Mouse (Mus musculus) G1E-ER4 (cell line): ENCODE measurements around the gene Lhfp. TPM values are rescaled to one million over a fixed set of nuclear protein-coding genes. Genes with fewer than 3 reads are reported as not detected.

ENCODE experiments used
- GATA1 ChIP-seq: IDR thresholded peaks from one replicate; pipeline ENCODE4 v1.8.0; 2012; ENCODE audit warnings: low read length, inconsistent platforms
- polyA plus RNA-seq: library from polyadenylated mRNA; stranded (reverse); fragments of >175 nt; gene quantifications from 2 replicates; pipeline ENCODE4 v1.2.3, GENCODE M21; 2012

Gene Lhfp
- polyA plus RNA-seq, 1 experiment, result 0.10 TPM

GRCm38 (mm10) chr3:53065267-53066094 lies 24.2 kb downstream of the Lhfp start:
- no peak for TF ChIP-seq GATA1

GRCm38 (mm10) chr3:53066095-53066372 lies 24.7 kb downstream of the Lhfp start:
- TF ChIP-seq GATA1, result no peak

GRCm38 (mm10) chr3:53068399-53068798 lies 27.1 kb downstream of the Lhfp start:
- TF ChIP-seq GATA1, result no peak

- no peak for TF ChIP-seq GATA1
Observed at GRCm38 (mm10) chr3:53074264-53074663, 32.9 kb downstream of the Lhfp start.

GRCm38 (mm10) chr3:53074761-53075160 lies 33.4 kb downstream of the Lhfp start:
- TF ChIP-seq GATA1, result no peak

- no peak for TF ChIP-seq GATA1
Observed at GRCm38 (mm10) chr3:53080286-53080685, 39.0 kb downstream of the Lhfp start.

- TF ChIP-seq GATA1, result no peak
Observed at GRCm38 (mm10) chr3:53080710-53081109, 39.4 kb downstream of the Lhfp start.

- no peak for TF ChIP-seq GATA1
Observed at GRCm38 (mm10) chr3:53083717-53084116, 42.4 kb downstream of the Lhfp start.

GRCm38 (mm10) chr3:53084806-53085205 lies 43.5 kb downstream of the Lhfp start:
- TF ChIP-seq GATA1, result no peak

GRCm38 (mm10) chr3:53086481-53087155 lies 45.3 kb downstream of the Lhfp start:
- TF ChIP-seq GATA1, result no peak

GRCm38 (mm10) chr3:53087156-53087805 lies 46.0 kb downstream of the Lhfp start:
- TF ChIP-seq GATA1, result no peak

GRCm38 (mm10) chr3:53089921-53090320 lies 48.6 kb downstream of the Lhfp start:
- no peak for TF ChIP-seq GATA1

- no peak for TF ChIP-seq GATA1
Observed at GRCm38 (mm10) chr3:53100210-53100609, 58.9 kb downstream of the Lhfp start.

- no peak for TF ChIP-seq GATA1
Observed at GRCm38 (mm10) chr3:53100803-53101202, 59.5 kb downstream of the Lhfp start.

GRCm38 (mm10) chr3:53101711-53102110 lies 60.4 kb downstream of the Lhfp start:
- no peak for TF ChIP-seq GATA1

GRCm38 (mm10) chr3:53102131-53102756 lies 60.9 kb downstream of the Lhfp start:
- no peak for TF ChIP-seq GATA1
